Mouse (Mus musculus) lung, postnatal 0 days (tissue): ENCODE measurements around the gene Ap5m1.

Source experiments
- CTCF ChIP-seq: IDR thresholded peaks from 2 replicates; pipeline ENCODE4 v1.5.1; 2016; ENCODE audit warnings: antibody characterized with exemption, mild to moderate bottlenecking
- EP300 ChIP-seq: IDR thresholded peaks from 2 replicates; pipeline ENCODE4 v1.6.1; 2016; ENCODE audit warnings: antibody characterized with exemption, mild to moderate bottlenecking, control low read depth

DNA sequence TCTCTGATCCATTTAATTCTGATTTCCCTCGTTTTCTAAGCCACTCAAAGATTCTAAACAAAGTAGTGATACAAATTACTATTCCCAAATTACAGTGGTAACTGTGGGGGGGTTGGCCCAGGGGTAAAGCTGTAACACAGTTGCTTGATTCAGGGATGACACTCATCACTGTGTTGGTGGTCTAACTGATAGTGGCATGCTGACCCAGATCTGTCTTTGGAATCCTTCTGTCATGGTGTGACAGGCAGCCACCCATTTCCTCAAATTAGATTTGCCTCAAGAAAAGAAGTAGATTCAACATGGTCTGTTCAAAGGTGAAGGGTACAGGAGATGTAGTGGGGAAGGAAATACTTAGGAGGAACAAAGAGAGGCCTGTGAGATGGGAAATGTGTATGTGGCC lies 72.3 kb downstream of the Ap5m1 start:
- TF ChIP-seq CTCF (no peak), EP300 (no peak)
